Mouse (Mus musculus): ENCODE measurements around the gene Adamts16. TPM values are rescaled to one million over a fixed set of nuclear protein-coding genes. Genes with fewer than 3 reads are reported as not detected.

Gene Adamts16
- total and polyA plus RNA-seq, 2 experiments from 2014 or later: 1.0 to 3.8 TPM

GRCm38 (mm10) chr13:70862162-70862908, 20.7 kb upstream of the Adamts16 start:
- 45% methylated on average over 8 of the region's 8 CpGs for WGBS
- Histone ChIP-seq H3K27me3 (ENCODE audit: insufficient read depth, low read length) (no peaks in the 10 kb centered on the region), H3K9me3 (ENCODE audit: low read length) (no peaks in the 10 kb centered on the region), H3K4me1 (ENCODE audit: insufficient read depth) (no peaks in the 10 kb centered on the region), H3K4me3 (ENCODE audit: low read depth, low read length) (no peak overlapping the region), H3K36me3 (ENCODE audit: insufficient read depth) (no peaks in the 10 kb centered on the region), H3K9ac (no peak overlapping the region), H3K27ac (ENCODE audit: low read depth, low read length) (no peak overlapping the region), H3K4me2 (ENCODE audit: low read depth) (no peak overlapping the region)
- ATAC-seq: peak; percentile 32
- TF ChIP-seq CTCF (IDR thresholded peaks at IDR 0.05; ENCODE audit: low read depth): no peak
- no peak for DNase-seq

DNA sequence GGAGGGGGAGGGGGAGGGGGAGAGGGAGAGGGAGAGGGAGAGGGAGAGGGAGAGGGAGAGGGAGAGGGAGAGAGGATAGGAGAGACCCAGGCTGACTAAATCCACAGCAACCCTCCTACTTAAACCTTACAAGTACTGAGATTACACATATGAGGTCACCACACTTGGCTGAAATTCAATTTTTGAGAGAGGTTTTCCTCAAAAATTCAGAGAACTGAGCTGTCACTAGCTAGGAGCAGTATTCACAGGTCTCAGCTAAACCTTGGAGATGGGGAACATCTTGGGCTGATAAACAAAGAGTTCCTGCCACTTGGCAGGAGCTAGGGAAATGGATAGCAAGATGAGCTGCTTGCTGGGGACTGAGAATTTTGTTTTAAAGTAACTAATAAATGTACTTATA, 12.0 kb upstream of the Adamts16 start:
- no peak for ATAC-seq

DNA sequence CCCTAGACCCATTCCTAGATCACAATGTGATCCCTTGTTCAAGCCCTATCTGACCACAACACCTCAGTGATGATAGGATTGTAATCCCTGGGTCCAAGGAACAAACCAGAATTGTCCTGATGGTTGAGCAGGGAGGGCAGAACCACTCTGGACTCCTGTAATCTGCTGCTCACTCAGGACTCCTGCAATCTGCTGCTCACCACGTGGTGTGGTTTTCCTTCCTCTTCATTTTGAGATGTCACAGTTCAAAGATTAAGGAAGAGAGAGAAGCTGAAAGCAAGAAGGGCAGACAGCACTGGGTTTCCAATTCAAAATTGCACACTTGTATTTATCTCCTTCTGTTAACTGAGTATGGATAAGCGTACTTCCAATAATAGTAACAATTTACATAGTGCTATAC, 5.3 kb upstream of the Adamts16 start:
- no peak for TF ChIP-seq CTCF (IDR thresholded peaks at IDR 0.05; ENCODE audit: low read depth)
- ATAC-seq: no peak
- Histone ChIP-seq H3K27ac (ENCODE audit: low read depth, low read length) (no peak overlapping the region), H3K27me3 (ENCODE audit: insufficient read depth, low read length) (peaks cover 2% of the 10 kb centered on the region; the same call in 1 of the 2 replicates), H3K9me3 (ENCODE audit: low read length) (no peaks in the 10 kb centered on the region), H3K9ac (no peak overlapping the region), H3K36me3 (ENCODE audit: insufficient read depth) (no peaks in the 10 kb centered on the region), H3K4me3 (ENCODE audit: low read depth, low read length) (no peak overlapping the region), H3K4me2 (ENCODE audit: low read depth) (no peak overlapping the region), H3K4me1 (ENCODE audit: insufficient read depth) (no peaks in the 10 kb centered on the region)
- DNase-seq: no peak
- 65% methylated on average over 2 of the region's 2 CpGs for WGBS

More for the DNA sequence above, 12.0 kb upstream of the Adamts16 start:
- Histone ChIP-seq H3K27ac (ENCODE audit: low read depth, low read length) (no peak overlapping the region), H3K27me3 (ENCODE audit: insufficient read depth, low read length) (no peaks in the 10 kb centered on the region), H3K4me1 (ENCODE audit: insufficient read depth) (no peaks in the 10 kb centered on the region), H3K4me2 (ENCODE audit: low read depth) (no peak overlapping the region), H3K36me3 (ENCODE audit: insufficient read depth) (no peaks in the 10 kb centered on the region), H3K4me3 (ENCODE audit: low read depth, low read length) (no peak overlapping the region), H3K9ac (no peak overlapping the region), H3K9me3 (ENCODE audit: low read length) (no peaks in the 10 kb centered on the region)
- no peak for TF ChIP-seq CTCF (IDR thresholded peaks at IDR 0.05; ENCODE audit: low read depth)
- no peak for DNase-seq

DNA sequence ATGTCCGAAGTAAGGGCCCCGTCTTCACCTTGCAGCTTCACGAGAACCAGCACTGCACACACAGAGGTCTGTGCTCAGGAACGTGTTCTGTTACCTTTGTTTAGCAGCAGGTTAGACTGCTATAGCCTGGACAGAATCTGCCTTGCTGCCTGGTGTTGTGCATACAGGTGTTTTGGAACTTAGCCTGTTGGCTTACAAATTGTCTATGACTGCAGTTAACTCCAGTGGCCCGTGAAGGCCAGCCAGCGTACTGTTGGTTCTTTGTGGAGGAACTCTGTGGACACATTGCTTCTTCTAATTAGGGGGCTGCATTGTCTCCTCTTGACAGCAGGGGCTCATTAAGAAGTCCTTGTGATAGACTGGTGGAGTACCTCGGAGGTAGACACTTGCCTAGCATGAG, 3.9 kb upstream of the Adamts16 start:
- no peak for DNase-seq
- no peak for TF ChIP-seq CTCF (IDR thresholded peaks at IDR 0.05; ENCODE audit: low read depth)
- Histone ChIP-seq H3K36me3 (ENCODE audit: insufficient read depth) (no peaks in the 10 kb centered on the region), H3K4me1 (ENCODE audit: insufficient read depth) (no peaks in the 10 kb centered on the region), H3K27me3 (ENCODE audit: insufficient read depth, low read length) (peaks cover 5% of the 10 kb centered on the region; the same call in 1 of the 2 replicates), H3K27ac (ENCODE audit: low read depth, low read length) (no peak overlapping the region), H3K9ac (no peak overlapping the region), H3K4me2 (ENCODE audit: low read depth) (no peak overlapping the region), H3K4me3 (ENCODE audit: low read depth, low read length) (no peak overlapping the region), H3K9me3 (ENCODE audit: low read length) (no peaks in the 10 kb centered on the region)
- no peak for ATAC-seq
- 63% methylated on average over 7 of the region's 7 CpGs for WGBS

DNA sequence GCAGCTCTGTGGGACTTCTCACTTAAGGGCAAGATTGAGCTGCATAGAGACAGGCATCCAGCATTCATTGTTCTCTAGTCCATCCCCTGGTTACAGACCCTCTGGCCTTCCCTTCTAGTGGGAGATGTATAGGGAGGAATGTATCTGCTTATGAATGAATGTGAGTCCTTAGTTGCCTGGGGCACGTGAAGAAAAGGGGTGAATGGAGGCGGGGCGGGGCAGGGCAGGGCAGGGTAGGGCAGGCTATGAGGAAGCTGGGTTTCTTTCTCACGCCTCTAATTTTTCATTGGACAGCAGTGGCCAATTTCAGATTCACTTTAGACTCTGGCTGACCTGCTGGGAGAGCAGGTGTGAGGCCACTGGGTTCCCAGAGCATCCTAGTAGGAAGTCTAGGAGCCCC, 515 bp upstream of the Adamts16 start:
- Histone ChIP-seq H3K9ac (no peak overlapping the region), H3K9me3 (ENCODE audit: low read length) (no peaks in the 10 kb centered on the region), H3K27me3 (ENCODE audit: insufficient read depth, low read length) (peaks cover 5% of the 10 kb centered on the region; the same call in 1 of the 2 replicates), H3K36me3 (ENCODE audit: insufficient read depth) (no peaks in the 10 kb centered on the region), H3K4me2 (ENCODE audit: low read depth) (peak overlapping the region; percentile 67), H3K27ac (ENCODE audit: low read depth, low read length) (no peak overlapping the region), H3K4me3 (ENCODE audit: low read depth, low read length) (no peak overlapping the region; the same call in 1 of the 2 replicates), H3K4me1 (ENCODE audit: insufficient read depth) (no peaks in the 10 kb centered on the region)
- DNase-seq (no peak), ATAC-seq (no peak)
- no peak for TF ChIP-seq CTCF (IDR thresholded peaks at IDR 0.05; ENCODE audit: low read depth)
- 38% methylated on average over 4 of the region's 4 CpGs for WGBS

DNA sequence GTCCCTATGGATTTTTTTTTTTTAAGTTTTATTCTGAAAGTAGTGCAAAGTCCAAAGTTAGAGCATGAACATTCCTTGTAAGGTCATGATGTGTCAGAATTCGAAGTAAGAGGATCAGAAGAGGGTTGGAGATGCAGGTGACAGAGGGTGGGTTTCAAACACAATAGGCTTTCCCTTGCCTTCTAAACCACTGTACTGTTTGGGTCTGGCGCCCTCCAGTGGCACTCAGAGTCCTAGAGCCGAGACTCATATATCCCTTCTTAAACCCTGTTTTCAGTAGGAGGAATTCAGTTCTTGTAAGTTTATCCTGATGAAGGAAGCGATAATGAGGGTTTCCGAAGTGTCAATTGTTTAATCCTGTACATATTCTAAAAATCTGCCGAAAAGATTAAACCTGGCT, 1.4 kb downstream of the Adamts16 start:
- Histone ChIP-seq H3K27me3 (ENCODE audit: insufficient read depth, low read length) (peaks cover 5% of the 10 kb centered on the region; the same call in 1 of the 2 replicates), H3K4me1 (ENCODE audit: insufficient read depth) (no peaks in the 10 kb centered on the region), H3K4me2 (ENCODE audit: low read depth) (peak overlapping the region; percentile 67; the same call in 1 of the 2 replicates), H3K9me3 (ENCODE audit: low read length) (no peaks in the 10 kb centered on the region), H3K4me3 (ENCODE audit: low read depth, low read length) (no peak overlapping the region), H3K27ac (ENCODE audit: low read depth, low read length) (no peak overlapping the region), H3K9ac (no peak overlapping the region), H3K36me3 (ENCODE audit: insufficient read depth) (no peaks in the 10 kb centered on the region)
- peak; percentile 87 for DNase-seq
- WGBS: 5% methylated on average over 6 of the region's 6 CpGs
- TF ChIP-seq CTCF (IDR thresholded peaks at IDR 0.05; ENCODE audit: low read depth): peak; percentile 95
- peak; percentile 87 for ATAC-seq

DNA sequence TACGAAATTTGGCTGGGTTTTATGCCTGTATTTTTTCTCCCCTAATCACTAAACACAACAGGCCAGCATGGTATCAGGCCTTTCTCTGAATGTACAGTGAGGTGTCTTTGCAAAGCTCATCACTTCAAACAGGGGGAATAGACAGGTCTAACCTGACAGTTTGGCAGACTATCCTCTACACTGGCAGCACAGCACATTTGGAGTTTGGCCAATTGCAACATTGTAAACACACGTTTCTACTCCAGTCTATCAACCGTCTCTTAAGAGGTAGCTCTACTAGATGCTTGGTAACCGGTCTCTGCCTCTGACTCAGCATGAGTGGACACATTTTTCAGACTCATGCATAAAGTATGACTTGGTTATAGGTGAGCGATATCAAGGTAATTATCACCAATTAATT, 4.0 kb downstream of the Adamts16 start:
- H3K36me3 ChIP-seq (ENCODE audit: insufficient read depth): no peaks in the 10 kb centered on the region
- H3K27ac ChIP-seq (ENCODE audit: low read depth, low read length): no peak overlapping the region
- TF ChIP-seq CTCF (IDR thresholded peaks at IDR 0.05; ENCODE audit: low read depth): no peak
- no peak overlapping the region for H3K4me3 ChIP-seq (ENCODE audit: low read depth, low read length)
- ATAC-seq (no peak), DNase-seq (no peak)
- no peak overlapping the region for H3K9ac ChIP-seq
- WGBS: 53% methylated on average over 5 of the region's 5 CpGs
- no peaks in the 10 kb centered on the region for H3K9me3 ChIP-seq (ENCODE audit: low read length)
- H3K4me1 ChIP-seq (ENCODE audit: insufficient read depth): no peaks in the 10 kb centered on the region
- H3K27me3 ChIP-seq (ENCODE audit: insufficient read depth, low read length): peaks cover 5% of the 10 kb centered on the region; the same call in 1 of the 2 replicates
- H3K4me2 ChIP-seq (ENCODE audit: low read depth): no peak overlapping the region

All from forebrain, postnatal 0 days (tissue).